Mouse (Mus musculus) forebrain, embryonic 11.5 days (tissue): Measurements from ENCODE around the gene Gm8011. TPM values are rescaled to one million over a fixed set of nuclear protein-coding genes. Genes with fewer than 3 reads are reported as not detected.
"Not testable (repeated sequence)": the region's sequence is repeated elsewhere in the genome, so short reads cannot be mapped to it uniquely, and the experiment has no call there.

Experiments
- ATAC-seq: fragments of 200-750 bp; cut with Nextera tagmentation; replicated peaks from 2 replicates; pipeline ENCODE4 v1.8.0; 2017; ENCODE audit warnings: moderate TSS enrichment; ENCODE audit not compliant: low FRiP score
- DNase-seq: peaks from one replicate; pipeline ENCODE4 v3.0.0-alpha.2; 2017; ENCODE audit warnings: low spot score
- H3K27ac ChIP-seq: fragments of 300-500 bp; sonication (generic); 2 replicates; pipeline ENCODE4 v1.5.1; 2014; ENCODE audit warnings: low read depth, low read length
- H3K27me3 ChIP-seq: fragments of 300-500 bp; sonication (generic); 2 replicates; pipeline ENCODE4 v1.6.1; 2014; ENCODE audit warnings: mild to moderate bottlenecking, low read length, mixed read lengths; ENCODE audit not compliant: control insufficient read depth, insufficient read depth
- H3K36me3 ChIP-seq: fragments of 300-500 bp; sonication (generic); 2 replicates; pipeline ENCODE4 v1.6.1; 2014; ENCODE audit warnings: mild to moderate bottlenecking, low read length, moderate library complexity, mixed read lengths; ENCODE audit not compliant: control insufficient read depth, insufficient read depth
- H3K4me1 ChIP-seq: fragments of 300-500 bp; sonication (generic); replicated peaks from 2 replicates; pipeline ENCODE4 v1.6.1; 2014; ENCODE audit warnings: low read length, mixed read lengths; ENCODE audit not compliant: control insufficient read depth, insufficient read depth
- H3K4me2 ChIP-seq: fragments of 300-500 bp; sonication (generic); 2 replicates; pipeline ENCODE4 v1.6.1; 2014; ENCODE audit warnings: low read depth, mild to moderate bottlenecking, low read length, moderate library complexity, mixed read lengths; ENCODE audit not compliant: severe bottlenecking
- H3K4me3 ChIP-seq: fragments of 300-500 bp; sonication (generic); 2 replicates; pipeline ENCODE4 v1.5.1; 2014; ENCODE audit warnings: low read depth, low read length
- H3K9ac ChIP-seq: fragments of 300-500 bp; sonication (generic); 2 replicates; pipeline ENCODE4 v1.6.1; 2014; ENCODE audit warnings: low read length
- H3K9me3 ChIP-seq: fragments of 300-500 bp; sonication (generic); 2 replicates; pipeline ENCODE4 v1.6.1; 2016; ENCODE audit warnings: low read length, mixed read lengths; ENCODE audit not compliant: control insufficient read depth
- WGBS: fragments of 180-500 bp; shearing (Covaris S2); extraction: QIAGEN DNeasy Blood & Tissue Kit; methylation state at CpG from one replicate; pipeline ENCODE4 v1.1.7; 2014; 5-methylcytosine and 5-hydroxymethylcytosine counted together
- polyA plus RNA-seq: library from polyadenylated mRNA; unstranded; fragments of >200 nt; fragmentation: Nextera tagmentation; extraction: Ambion mirVana; gene quantifications from 2 replicates; pipeline ENCODE4 v1.2.1, GENCODE M21; 2014

Gene Gm8011
- polyA plus RNA-seq, result not detected in 2 replicates

GRCm38 (mm10) chr14:42463581-42463980 lies at the start of gene Gm8011:
TSS of gene Gm8011 (plus strand) at chr14:42463881.
- 63% methylated on average over 2 of the region's 2 CpGs for WGBS
- not testable (repeated sequence) for H3K36me3 ChIP-seq, DNase-seq, H3K4me3 ChIP-seq, H3K27me3 ChIP-seq, H3K27ac ChIP-seq, ATAC-seq, H3K4me1 ChIP-seq, H3K9me3 ChIP-seq, H3K4me2 ChIP-seq, H3K9ac ChIP-seq

- DNase-seq, result not testable (repeated sequence)
These were observed 24.1 kb upstream of the Gm8011 start, which contains the start of gene Gm8005 for GRCm38 (mm10) chr14:42439573-42439972. TSS of gene Gm8005 (minus strand) at chr14:42439673.

GRCm38 (mm10) chr14:42502249-42502648 lies 38.6 kb downstream of the Gm8011 start, which contains the start of gene Gm8020:
TSS of gene Gm8020 (minus strand) at chr14:42502349.
- 100% methylated on average over 2 of the region's 3 CpGs for WGBS
- not testable (repeated sequence) for H3K27me3 ChIP-seq, H3K9me3 ChIP-seq, H3K36me3 ChIP-seq, H3K4me2 ChIP-seq, DNase-seq, H3K27ac ChIP-seq, H3K9ac ChIP-seq, ATAC-seq, H3K4me1 ChIP-seq, H3K4me3 ChIP-seq

More at GRCm38 (mm10) chr14:42439573-42439972, 24.1 kb upstream of the Gm8011 start, which contains the start of gene Gm8005:
- not testable (repeated sequence) for H3K36me3 ChIP-seq, H3K9ac ChIP-seq, ATAC-seq, H3K4me1 ChIP-seq, H3K27ac ChIP-seq, H3K27me3 ChIP-seq, H3K9me3 ChIP-seq, H3K4me3 ChIP-seq, H3K4me2 ChIP-seq
- WGBS, result 100% methylated on average over 2 of the region's 4 CpGs

Other genes with a start within 250 kb of the Gm8011 start
- not detected in 2 replicates for gene Gm17026, start 203.8 kb upstream of the Gm8011 start, polyA plus RNA-seq
- gene Gm9611, start 166.5 kb upstream of the Gm8011 start, polyA plus RNA-seq, result not detected in 2 replicates
- not detected in 2 replicates for gene Gm7995, start 153.7 kb upstream of the Gm8011 start, polyA plus RNA-seq
- not detected in 2 replicates for gene Gm8005, start 24.2 kb upstream of the Gm8011 start, polyA plus RNA-seq
- gene Gm8020, start 38.5 kb downstream of the Gm8011 start, polyA plus RNA-seq, result not detected in 2 replicates
- gene Gm8024, start 60.4 kb downstream of the Gm8011 start, polyA plus RNA-seq, result not detected in 2 replicates
- gene Gm17124, start 136.0 kb downstream of the Gm8011 start, polyA plus RNA-seq, result not detected in 2 replicates
- not detected in 2 replicates for gene Gm3633, start 178.0 kb downstream of the Gm8011 start, polyA plus RNA-seq
- not detected in 2 replicates for gene Gm10378, start 192.1 kb downstream of the Gm8011 start, polyA plus RNA-seq